Mouse (Mus musculus): ENCODE measurements around the gene Pik3r6. TPM values are rescaled to one million over a fixed set of nuclear protein-coding genes. Genes with fewer than 3 reads are reported as not detected.

The Pik3r6 gene
- polyA plus RNA-seq, 1 experiment from 2014 or later: 3.1 TPM

- Histone ChIP-seq H3K27me3 (0 out of 2 replicates have a peak, but pooled peaks cover under 1% of the 10 kb centered on the region), H3K4me2 (no peak overlapping the region), H3K4me3 (no peak overlapping the region), H3K27ac (no peak overlapping the region), H3K9ac (no peak overlapping the region), H3K4me1 (peaks cover 4% of the 10 kb centered on the region; the same call in 1 of the 2 replicates), H3K9me3 (no peaks in the 10 kb centered on the region), H3K36me3 (no peaks in the 10 kb centered on the region)
- 34% methylated on average over 4 of the region's 4 CpGs for WGBS
- ATAC-seq (ENCODE audit: insufficient number of reproducible peaks, low FRiP score, low TSS enrichment, low read depth): no peak
Measured at GRCm38 (mm10) chr11:68536465-68536864, 33.6 kb downstream of the Pik3r6 start.

DNA sequence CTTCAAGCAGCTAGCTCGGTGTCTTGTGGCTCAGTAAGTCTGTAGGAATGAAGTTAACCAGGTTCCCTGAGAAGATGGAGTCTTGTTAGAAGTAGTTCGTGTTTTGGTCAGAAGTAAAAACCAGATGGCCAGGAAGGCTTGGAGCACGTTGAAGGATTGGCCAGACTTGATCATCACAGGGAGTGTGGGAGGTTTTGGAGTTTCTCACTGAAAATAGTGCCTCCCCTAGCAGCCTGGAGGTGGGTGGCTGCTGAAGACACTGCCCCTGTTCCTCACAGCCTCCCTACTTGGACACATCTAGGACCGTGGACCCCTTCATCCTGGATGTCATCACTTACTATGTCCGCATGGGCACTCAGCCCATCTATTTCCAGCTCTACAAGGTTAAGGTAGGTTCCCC is 36.8 kb downstream of the Pik3r6 start:
- H3K9me3 ChIP-seq: no peaks in the 10 kb centered on the region
- H3K27me3 ChIP-seq: no peaks in the 10 kb centered on the region
- no peak overlapping the region for H3K27ac ChIP-seq
- ATAC-seq (ENCODE audit: insufficient number of reproducible peaks, low FRiP score, low TSS enrichment, low read depth): no peak
- no peak overlapping the region for H3K4me3 ChIP-seq
- H3K4me1 ChIP-seq: peaks cover 3% of the 10 kb centered on the region; the same call in 1 of the 2 replicates
- no peaks in the 10 kb centered on the region for H3K36me3 ChIP-seq
- no peak overlapping the region for H3K9ac ChIP-seq
- WGBS: 56% methylated on average over 5 of the region's 5 CpGs
- no peak overlapping the region for H3K4me2 ChIP-seq

GRCm38 (mm10) chr11:68544554-68544953 is 41.7 kb downstream of the Pik3r6 start:
- Histone ChIP-seq H3K9ac (no peak overlapping the region), H3K4me3 (no peak overlapping the region), H3K27me3 (peaks cover 3% of the 10 kb centered on the region; the same call in 1 of the 2 replicates), H3K27ac (no peak overlapping the region), H3K36me3 (no peaks in the 10 kb centered on the region), H3K4me2 (no peak overlapping the region), H3K4me1 (peaks cover 7% of the 10 kb centered on the region; the same call in 1 of the 2 replicates), H3K9me3 (no peaks in the 10 kb centered on the region)
- no peak for ATAC-seq (ENCODE audit: insufficient number of reproducible peaks, low FRiP score, low TSS enrichment, low read depth)
- WGBS: 10% methylated on average over 8 of the region's 8 CpGs

GRCm38 (mm10) chr11:68545172-68545571 is 42.4 kb downstream of the Pik3r6 start:
- 49% methylated on average over 7 of the region's 7 CpGs for WGBS

GRCm38 (mm10) chr11:68545682-68546222 is 42.9 kb downstream of the Pik3r6 start:
- peaks cover 3% of the 10 kb centered on the region; the same call in 1 of the 2 replicates for H3K27me3 ChIP-seq
- H3K9ac ChIP-seq: no peak overlapping the region
- peaks cover 7% of the 10 kb centered on the region; the same call in 1 of the 2 replicates for H3K4me1 ChIP-seq
- no peak overlapping the region for H3K4me3 ChIP-seq
- H3K4me2 ChIP-seq: no peak overlapping the region
- 69% methylated on average over 8 of the region's 8 CpGs for WGBS
- H3K9me3 ChIP-seq: no peaks in the 10 kb centered on the region
- H3K36me3 ChIP-seq: no peaks in the 10 kb centered on the region
- H3K27ac ChIP-seq: no peak overlapping the region
- no peak for ATAC-seq (ENCODE audit: insufficient number of reproducible peaks, low FRiP score, low TSS enrichment, low read depth)

More at GRCm38 (mm10) chr11:68545172-68545571, 42.4 kb downstream of the Pik3r6 start:
- Histone ChIP-seq H3K4me3 (no peak overlapping the region), H3K36me3 (no peaks in the 10 kb centered on the region), H3K9me3 (no peaks in the 10 kb centered on the region), H3K27ac (no peak overlapping the region), H3K9ac (no peak overlapping the region), H3K4me2 (no peak overlapping the region), H3K27me3 (peaks cover 3% of the 10 kb centered on the region; the same call in 1 of the 2 replicates), H3K4me1 (peaks cover 7% of the 10 kb centered on the region; the same call in 1 of the 2 replicates)
- ATAC-seq (ENCODE audit: insufficient number of reproducible peaks, low FRiP score, low TSS enrichment, low read depth): no peak

DNA sequence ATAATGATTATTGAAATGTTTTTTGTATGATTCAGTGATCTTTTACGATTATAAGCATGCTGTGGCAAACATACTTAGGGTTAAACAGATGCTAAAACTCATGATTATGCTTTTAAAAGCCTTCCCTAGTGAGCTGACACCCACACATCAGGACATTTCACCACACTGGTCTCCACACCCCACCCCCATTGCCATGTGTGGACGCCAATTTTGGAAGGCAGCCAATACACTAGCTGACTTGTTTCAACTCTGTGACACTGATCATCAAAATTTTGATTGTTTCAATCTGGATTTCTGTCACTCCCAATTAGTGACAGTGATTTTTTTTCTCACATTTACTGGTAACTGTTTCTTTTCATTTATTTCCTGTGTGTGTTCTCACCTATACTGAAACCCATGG is 44.7 kb downstream of the Pik3r6 start:
- WGBS: 42% methylated on average over 2 of the region's 2 CpGs
- ATAC-seq (ENCODE audit: insufficient number of reproducible peaks, low FRiP score, low TSS enrichment, low read depth): no peak
- H3K4me3 ChIP-seq: no peak overlapping the region

GRCm38 (mm10) chr11:68549597-68549996 is 46.8 kb downstream of the Pik3r6 start:
- ATAC-seq (ENCODE audit: insufficient number of reproducible peaks, low FRiP score, low TSS enrichment, low read depth): no peak
- no peak overlapping the region for H3K4me3 ChIP-seq
- WGBS: 53% methylated on average over 3 of the region's 3 CpGs

More for the DNA sequence above, 44.7 kb downstream of the Pik3r6 start:
- Histone ChIP-seq H3K27ac (no peak overlapping the region), H3K36me3 (no peaks in the 10 kb centered on the region), H3K27me3 (peaks cover 3% of the 10 kb centered on the region; the same call in 1 of the 2 replicates), H3K9me3 (no peaks in the 10 kb centered on the region), H3K4me2 (no peak overlapping the region), H3K9ac (no peak overlapping the region), H3K4me1 (peaks cover 7% of the 10 kb centered on the region; the same call in 1 of the 2 replicates)

DNA sequence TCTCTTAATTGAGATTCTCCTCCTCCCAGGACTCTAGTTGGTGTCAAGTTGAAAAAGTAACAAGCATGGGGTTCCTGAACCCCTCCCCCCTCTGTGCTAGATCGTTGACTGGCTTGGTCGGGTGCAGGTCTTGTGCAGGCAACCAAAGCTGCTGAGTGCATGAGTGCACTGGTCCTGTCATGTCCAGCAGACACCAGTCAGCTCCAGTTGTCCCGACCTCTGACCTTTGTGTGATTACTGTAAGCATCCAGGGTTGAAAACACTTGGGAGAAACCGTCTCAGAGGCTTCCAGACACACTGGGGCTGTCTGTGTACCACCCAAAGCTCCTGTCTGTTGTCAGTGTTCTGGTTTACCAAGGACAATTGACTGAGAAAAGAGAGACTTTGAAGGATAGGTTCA is 47.5 kb downstream of the Pik3r6 start:
- Histone ChIP-seq H3K9ac (no peak overlapping the region), H3K4me2 (no peak overlapping the region), H3K27me3 (peaks cover 4% of the 10 kb centered on the region; the same call in 1 of the 2 replicates), H3K4me1 (peaks cover 7% of the 10 kb centered on the region; the same call in 1 of the 2 replicates), H3K27ac (no peak overlapping the region), H3K36me3 (no peaks in the 10 kb centered on the region), H3K9me3 (no peaks in the 10 kb centered on the region), H3K4me3 (no peak overlapping the region)
- WGBS: 51% methylated on average over 4 of the region's 4 CpGs
- no peak for ATAC-seq (ENCODE audit: insufficient number of reproducible peaks, low FRiP score, low TSS enrichment, low read depth)

More at GRCm38 (mm10) chr11:68549597-68549996, 46.8 kb downstream of the Pik3r6 start:
- Histone ChIP-seq H3K4me1 (peaks cover 7% of the 10 kb centered on the region; the same call in 1 of the 2 replicates), H3K9ac (no peak overlapping the region), H3K36me3 (no peaks in the 10 kb centered on the region), H3K27ac (no peak overlapping the region), H3K9me3 (no peaks in the 10 kb centered on the region), H3K27me3 (peaks cover 3% of the 10 kb centered on the region; the same call in 1 of the 2 replicates), H3K4me2 (no peak overlapping the region)

DNA sequence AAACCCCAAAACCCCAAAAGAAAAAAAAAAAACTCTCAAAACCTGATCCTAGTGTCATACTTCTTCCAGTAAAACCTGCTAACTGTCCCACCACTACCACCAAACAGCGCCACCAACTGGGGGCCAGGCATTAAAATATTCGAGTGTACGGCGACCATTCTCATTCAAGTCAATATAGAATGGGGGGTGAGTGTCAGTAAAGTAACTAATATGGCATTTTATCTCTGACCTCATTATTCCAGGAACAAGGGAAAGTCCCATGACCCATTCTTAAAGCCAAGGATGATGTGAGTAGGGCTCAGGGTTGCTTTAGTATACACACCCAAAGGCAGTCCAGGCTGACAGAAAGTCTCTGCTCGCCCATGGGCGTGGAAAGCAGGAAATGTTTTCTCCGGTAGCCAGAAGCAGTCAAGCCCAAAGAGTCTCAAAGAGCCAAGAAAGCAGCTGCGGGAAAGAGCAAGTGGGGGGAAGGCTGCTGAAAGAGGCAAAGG is 51.2 kb downstream of the Pik3r6 start:
- Histone ChIP-seq H3K27me3 (peaks cover 13% of the 10 kb centered on the region), H3K4me3 (no peak overlapping the region), H3K4me1 (peaks cover 6% of the 10 kb centered on the region), H3K4me2 (no peak overlapping the region), H3K9ac (no peak overlapping the region), H3K9me3 (no peaks in the 10 kb centered on the region), H3K27ac (no peak overlapping the region), H3K36me3 (no peaks in the 10 kb centered on the region)
- 31% methylated on average over 8 of the region's 8 CpGs for WGBS
- ATAC-seq (ENCODE audit: insufficient number of reproducible peaks, low FRiP score, low TSS enrichment, low read depth): no peak

DNA sequence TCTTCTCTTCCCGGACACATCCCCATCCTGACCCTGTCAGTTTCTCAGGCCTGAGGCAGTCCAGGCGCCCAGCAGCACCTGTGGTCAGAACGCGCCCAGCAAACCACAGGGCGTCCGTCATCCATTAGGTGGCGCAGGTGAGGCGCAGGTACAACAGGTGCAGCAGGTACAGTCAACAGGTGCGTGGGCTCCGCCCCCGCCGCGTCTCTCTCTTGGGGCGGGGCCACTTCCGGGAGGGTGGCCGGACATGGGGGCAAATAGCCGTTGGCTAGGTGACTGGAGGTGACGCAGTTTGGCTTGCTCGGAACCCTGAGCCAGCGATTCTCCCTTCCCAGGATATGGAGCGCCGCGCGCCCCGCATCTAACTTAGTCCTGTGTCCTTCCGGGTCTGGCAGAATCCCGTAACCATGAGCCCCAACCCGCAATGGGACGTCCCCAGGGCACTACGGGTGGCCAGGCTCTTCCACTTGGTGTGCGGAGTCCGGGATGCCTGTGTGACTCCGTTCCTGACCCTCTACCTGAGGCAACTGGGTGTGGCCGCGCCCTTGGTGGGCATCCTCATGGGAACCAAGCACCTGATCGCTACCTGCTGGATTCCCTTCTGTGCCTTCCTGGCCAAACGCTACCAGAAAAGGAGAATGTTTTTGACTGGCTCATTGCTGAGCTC is 53.2 kb downstream of the Pik3r6 start, which contains the start of gene Mfsd6l:
Mfsd6l (plus strand) TSS at position 269 of the 667 bp plus-strand sequence.
- ATAC-seq (ENCODE audit: insufficient number of reproducible peaks, low FRiP score, low TSS enrichment, low read depth): no peak
- Histone ChIP-seq H3K4me1 (peaks cover 6% of the 10 kb centered on the region), H3K27ac (no peak within 1 kb of the TSS), H3K4me3 (peak within 1 kb of the TSS; percentile 24), H3K9me3 (no peaks in the 10 kb centered on the region), H3K4me2 (peak within 1 kb of the TSS; percentile 35), H3K27me3 (peaks cover 13% of the 10 kb centered on the region), H3K9ac (no peak within 1 kb of the TSS), H3K36me3 (no peaks in the 10 kb centered on the region)
- 8% methylated on average over 37 of the region's 37 CpGs for WGBS

GRCm38 (mm10) chr11:68559546-68559945 is 56.7 kb downstream of the Pik3r6 start:
- ATAC-seq (ENCODE audit: insufficient number of reproducible peaks, low FRiP score, low TSS enrichment, low read depth): no peak
- peaks cover 13% of the 10 kb centered on the region for H3K27me3 ChIP-seq
- H3K4me1 ChIP-seq: peaks cover 8% of the 10 kb centered on the region
- no peak overlapping the region for H3K4me2 ChIP-seq
- H3K9me3 ChIP-seq: no peaks in the 10 kb centered on the region
- no peaks in the 10 kb centered on the region for H3K36me3 ChIP-seq
- 36% methylated on average over 1 of the region's 1 CpGs for WGBS
- no peak overlapping the region for H3K4me3 ChIP-seq
- H3K27ac ChIP-seq: no peak overlapping the region
- no peak overlapping the region for H3K9ac ChIP-seq

Measured in limb, embryonic 15.5 days (tissue).